ENCODE assay signal across 25 mouse cellular contexts in genomic region chr4:32579850-32580249, GRCm38 (mm10). TPM values are rescaled to one million over a fixed set of nuclear protein-coding genes. Genes with fewer than 3 reads are reported as not detected.
"Had no signal": no experiment of that assay in that cellular context is flagged by ENCODE, and none has a peak within 500 bp of the region (broad histone marks: within the 10 kb centered on the region; RNA-seq: fewer than 3 reads in every experiment).

No protein-coding gene starts in this region.

- DNase-seq: gastrocnemius, postnatal 14 days; gastrocnemius, postnatal 36 days; heart, adult 2 months; heart, postnatal 14 days; heart, postnatal 36 days; kidney, adult 18-20 months; kidney, adult 8-10 months; kidney, postnatal 10 days; kidney, postnatal 25 days; kidney, postnatal 4 days; liver; liver, embryonic 13.5 days had no signal

- ATAC-seq: hindbrain, embryonic 16.5 days; inflammation-experienced regulatory T-cells, adult 6 months; intestine, embryonic 15.5 days; intestine, postnatal 0 days had no signal

RNA-seq across cellular contexts. Expression of gene Gja10, which starts 22.7 kb away (rescaled TPM):
- total RNA-seq: gastrocnemius, adult 18-20 months; gastrocnemius, adult 8-10 months; gastrocnemius, postnatal 14 days; gastrocnemius, postnatal 36 days; heart, adult 2 months; heart, postnatal 14 days; heart, postnatal 36 days; hematopoietic stem cell, adult 5-6 weeks; layer of hippocampus, adult 2 months; layer of hippocampus, postnatal 10 days; layer of hippocampus, postnatal 25 days; left cerebral cortex, adult 2 months; left cerebral cortex, postnatal 14 days; left cerebral cortex, postnatal 36 days had no signal
